Mouse (Mus musculus) limb, embryonic 14.5 days (tissue): ENCODE measurements at regions not wholly inside any gene's neighbourhood (a gene's known extent, or its start where the extent isn't known, plus 50 kb on each side); places are given as distances from the start of the nearest gene placed in this dataset.

Experiments used
- ATAC-seq: fragments of 200-750 bp; cut with Nextera tagmentation; 2 replicates; pipeline ENCODE4 v1.8.0; 2017; ENCODE audit warnings: low read depth, moderate number of reproducible peaks, moderate TSS enrichment; ENCODE audit not compliant: low FRiP score
- DNase-seq: peaks from one replicate; pipeline ENCODE4 v3.0.0-alpha.2; 2015; ENCODE audit warnings: low spot score
- H3K27ac ChIP-seq: fragments of 300-500 bp; sonication (generic); replicated peaks from 2 replicates; pipeline ENCODE4 v1.5.1; 2014; ENCODE audit warnings: low read depth, mild to moderate bottlenecking, low read length, moderate library complexity, mixed read lengths
- H3K27me3 ChIP-seq: fragments of 300-500 bp; sonication (generic); 2 replicates; pipeline ENCODE4 v1.6.1; 2014; ENCODE audit warnings: low read length, mixed read lengths; ENCODE audit not compliant: control insufficient read depth, insufficient read depth
- H3K36me3 ChIP-seq: fragments of 300-500 bp; sonication (generic); 2 replicates; pipeline ENCODE4 v1.6.1; 2014; ENCODE audit warnings: mild to moderate bottlenecking, low read length, moderate library complexity, mixed read lengths; ENCODE audit not compliant: control insufficient read depth, insufficient read depth
- H3K4me1 ChIP-seq: fragments of 300-500 bp; sonication (generic); 2 replicates; pipeline ENCODE4 v1.6.1; 2014; ENCODE audit warnings: antibody characterized with exemption, low read length, mixed read lengths; ENCODE audit not compliant: control insufficient read depth, insufficient read depth
- H3K4me2 ChIP-seq: fragments of 300-500 bp; sonication (generic); replicated peaks from 2 replicates; pipeline ENCODE4 v1.6.1; 2014; ENCODE audit warnings: low read depth, mild to moderate bottlenecking, low read length, moderate library complexity; ENCODE audit not compliant: severe bottlenecking
- H3K4me3 ChIP-seq: fragments of 300-500 bp; sonication (generic); replicated peaks from 2 replicates; pipeline ENCODE4 v1.5.1; 2014; ENCODE audit warnings: low read length
- H3K9ac ChIP-seq: fragments of 300-500 bp; sonication (generic); 2 replicates; pipeline ENCODE4 v1.6.1; 2014; ENCODE audit warnings: mild to moderate bottlenecking, low read depth, low read length, moderate library complexity; ENCODE audit not compliant: severe bottlenecking
- H3K9me3 ChIP-seq: fragments of 300-500 bp; sonication (generic); 2 replicates; pipeline ENCODE4 v1.6.1; 2016; ENCODE audit warnings: low read length; ENCODE audit not compliant: control insufficient read depth
- POLR2A ChIP-seq: fragments of 200-500 bp; IDR thresholded peaks from 2 replicates; pipeline ENCODE4 v1.8.0; 2012; ENCODE audit warnings: inconsistent platforms, mild to moderate bottlenecking, moderate library complexity, borderline replicate concordance; ENCODE audit not compliant: insufficient read depth, insufficient read length; ENCODE audit errors: extremely low read depth
- WGBS: fragments of 180-500 bp; shearing (Covaris S2); extraction: QIAGEN DNeasy Blood & Tissue Kit; methylation state at CpG from one replicate; pipeline ENCODE4 v1.1.7; 2014; 5-methylcytosine and 5-hydroxymethylcytosine counted together

DNA sequence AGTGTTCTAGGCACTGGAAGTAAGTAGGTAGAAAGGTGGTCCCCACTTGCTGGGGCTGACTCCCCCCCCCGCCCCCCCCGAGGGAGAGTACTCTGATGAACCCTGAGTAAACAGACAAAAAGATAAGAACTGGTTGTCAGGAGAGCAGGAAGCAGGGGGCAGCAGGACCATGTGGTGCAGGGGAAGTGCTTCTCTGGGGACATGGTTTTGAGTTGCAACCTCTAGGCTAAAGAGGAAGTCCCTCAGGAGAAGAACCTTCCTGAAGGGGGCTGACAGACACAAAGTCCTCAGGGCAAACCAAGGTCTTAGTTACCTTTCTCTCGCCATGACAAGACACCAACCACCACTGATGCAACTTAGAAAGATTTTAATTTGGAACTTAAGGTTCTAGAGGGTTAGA is 141.9 kb upstream of the Pitx1 start:
- no peak overlapping the region for H3K4me2 ChIP-seq
- H3K4me3 ChIP-seq: no peak overlapping the region
- no peaks in the 10 kb centered on the region for H3K27me3 ChIP-seq
- 57% methylated on average over 3 of the region's 3 CpGs for WGBS
- H3K4me1 ChIP-seq: peaks cover 17% of the 10 kb centered on the region
- no peak for DNase-seq
- no peak for TF ChIP-seq POLR2A
- no peak overlapping the region for H3K27ac ChIP-seq
- ATAC-seq: no peak
- no peaks in the 10 kb centered on the region for H3K9me3 ChIP-seq
- H3K9ac ChIP-seq: no peak overlapping the region
- H3K36me3 ChIP-seq: no peaks in the 10 kb centered on the region

- ATAC-seq (0 out of 2 replicates have a peak, but pooled peaks have one; percentile 45), DNase-seq (no peak)
- Histone ChIP-seq H3K4me2 (no peak overlapping the region), H3K27ac (no peak overlapping the region), H3K36me3 (no peaks in the 10 kb centered on the region), H3K9ac (no peak overlapping the region; the same call in 1 of the 2 replicates), H3K4me1 (peaks cover 14% of the 10 kb centered on the region), H3K9me3 (no peaks in the 10 kb centered on the region), H3K4me3 (no peak overlapping the region), H3K27me3 (no peaks in the 10 kb centered on the region)
- 15% methylated on average over 10 of the region's 10 CpGs for WGBS
- TF ChIP-seq POLR2A: no peak
Measured at GRCm38 (mm10) chr13:55976911-55977381, 141.0 kb upstream of the Pitx1 start.

- no peak overlapping the region for H3K4me3 ChIP-seq
Measured at GRCm38 (mm10) chr13:55974105-55974504, 138.1 kb upstream of the Pitx1 start.

DNA sequence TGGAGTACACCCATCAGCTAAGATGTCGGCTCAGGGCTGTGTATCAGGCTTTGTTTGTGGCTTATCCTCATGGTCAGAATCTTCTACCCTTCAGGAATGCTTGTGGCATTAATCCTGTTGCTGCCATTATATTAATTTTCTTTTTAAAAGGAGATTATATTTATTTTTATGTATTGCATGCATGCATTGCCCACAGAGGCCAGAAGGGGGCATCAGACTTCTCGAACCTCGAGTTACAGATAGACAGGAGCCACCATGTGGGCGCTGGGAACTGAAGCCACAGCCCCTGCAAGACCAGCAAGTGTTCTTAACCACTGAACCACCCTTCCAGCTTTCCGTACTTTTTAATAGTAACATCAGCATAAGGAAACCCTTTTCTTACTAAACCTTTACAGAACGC is 134.7 kb upstream of the Pitx1 start:
- no peak overlapping the region for H3K9ac ChIP-seq
- H3K9me3 ChIP-seq: peaks cover 5% of the 10 kb centered on the region; the same call in 1 of the 2 replicates
- TF ChIP-seq POLR2A: no peak
- H3K4me2 ChIP-seq: no peak overlapping the region
- no peak overlapping the region for H3K4me3 ChIP-seq
- H3K27ac ChIP-seq: no peak overlapping the region
- ATAC-seq (no peak), DNase-seq (no peak)
- WGBS: 87% methylated on average over 6 of the region's 6 CpGs
- H3K4me1 ChIP-seq: 0 out of 2 replicates have a peak, but pooled peaks cover 3% of the 10 kb centered on the region
- no peaks in the 10 kb centered on the region for H3K27me3 ChIP-seq
- no peaks in the 10 kb centered on the region for H3K36me3 ChIP-seq

More at GRCm38 (mm10) chr13:55974105-55974504, 138.1 kb upstream of the Pitx1 start:
- peaks cover 9% of the 10 kb centered on the region for H3K4me1 ChIP-seq
- no peaks in the 10 kb centered on the region for H3K36me3 ChIP-seq
- H3K27me3 ChIP-seq: no peaks in the 10 kb centered on the region
- WGBS: 54% methylated on average over 5 of the region's 5 CpGs
- no peak overlapping the region for H3K9ac ChIP-seq
- peaks cover 5% of the 10 kb centered on the region; the same call in 1 of the 2 replicates for H3K9me3 ChIP-seq
- TF ChIP-seq POLR2A: no peak
- ATAC-seq (peak; percentile 15; the same call in 1 of the 2 replicates), DNase-seq (peak; percentile 49)
- no peak overlapping the region for H3K27ac ChIP-seq
- H3K4me2 ChIP-seq: no peak overlapping the region

GRCm38 (mm10) chr13:55969473-55969872 is 133.5 kb upstream of the Pitx1 start:
- DNase-seq (no peak), ATAC-seq (no peak)
- Histone ChIP-seq H3K9ac (no peak overlapping the region), H3K4me1 (0 out of 2 replicates have a peak, but pooled peaks cover 3% of the 10 kb centered on the region), H3K9me3 (peaks cover 5% of the 10 kb centered on the region; the same call in 1 of the 2 replicates), H3K27ac (no peak overlapping the region), H3K27me3 (peaks cover 3% of the 10 kb centered on the region; the same call in 1 of the 2 replicates), H3K4me3 (no peak overlapping the region), H3K36me3 (no peaks in the 10 kb centered on the region), H3K4me2 (no peak overlapping the region)
- WGBS: 89% methylated on average over 4 of the region's 4 CpGs
- TF ChIP-seq POLR2A: no peak

DNA sequence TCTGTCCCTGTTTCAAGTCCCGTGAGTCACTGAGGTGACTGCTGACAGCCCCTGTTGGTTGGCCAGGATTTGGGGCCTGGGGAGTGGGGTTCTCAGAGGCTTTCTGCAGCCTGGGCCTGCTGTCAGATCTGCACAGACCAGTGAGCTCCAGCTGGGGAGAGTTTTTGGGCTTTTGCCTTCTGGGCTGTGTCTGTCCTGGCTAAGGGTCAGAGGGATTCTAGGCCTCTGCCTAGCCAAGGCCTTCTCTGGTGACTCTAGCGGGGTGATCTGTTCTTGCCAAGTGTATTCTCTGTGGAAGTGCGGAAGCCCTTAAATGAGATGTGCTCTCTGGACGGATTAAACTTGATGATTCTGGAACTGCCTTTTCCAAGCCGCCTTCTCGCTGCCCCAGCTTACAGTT is 131.2 kb upstream of the Pitx1 start:
- Histone ChIP-seq H3K4me1 (peaks cover 12% of the 10 kb centered on the region), H3K36me3 (no peaks in the 10 kb centered on the region), H3K9ac (no peak overlapping the region), H3K4me2 (no peak overlapping the region), H3K4me3 (no peak overlapping the region), H3K9me3 (peaks cover 5% of the 10 kb centered on the region; the same call in 1 of the 2 replicates), H3K27me3 (peaks cover 6% of the 10 kb centered on the region; the same call in 1 of the 2 replicates), H3K27ac (no peak overlapping the region)
- no peak for DNase-seq
- 80% methylated on average over 6 of the region's 6 CpGs for WGBS
- no peak for TF ChIP-seq POLR2A
- ATAC-seq: no peak
